Mouse (Mus musculus): ENCODE results near the gene Cabin1.

DNA sequence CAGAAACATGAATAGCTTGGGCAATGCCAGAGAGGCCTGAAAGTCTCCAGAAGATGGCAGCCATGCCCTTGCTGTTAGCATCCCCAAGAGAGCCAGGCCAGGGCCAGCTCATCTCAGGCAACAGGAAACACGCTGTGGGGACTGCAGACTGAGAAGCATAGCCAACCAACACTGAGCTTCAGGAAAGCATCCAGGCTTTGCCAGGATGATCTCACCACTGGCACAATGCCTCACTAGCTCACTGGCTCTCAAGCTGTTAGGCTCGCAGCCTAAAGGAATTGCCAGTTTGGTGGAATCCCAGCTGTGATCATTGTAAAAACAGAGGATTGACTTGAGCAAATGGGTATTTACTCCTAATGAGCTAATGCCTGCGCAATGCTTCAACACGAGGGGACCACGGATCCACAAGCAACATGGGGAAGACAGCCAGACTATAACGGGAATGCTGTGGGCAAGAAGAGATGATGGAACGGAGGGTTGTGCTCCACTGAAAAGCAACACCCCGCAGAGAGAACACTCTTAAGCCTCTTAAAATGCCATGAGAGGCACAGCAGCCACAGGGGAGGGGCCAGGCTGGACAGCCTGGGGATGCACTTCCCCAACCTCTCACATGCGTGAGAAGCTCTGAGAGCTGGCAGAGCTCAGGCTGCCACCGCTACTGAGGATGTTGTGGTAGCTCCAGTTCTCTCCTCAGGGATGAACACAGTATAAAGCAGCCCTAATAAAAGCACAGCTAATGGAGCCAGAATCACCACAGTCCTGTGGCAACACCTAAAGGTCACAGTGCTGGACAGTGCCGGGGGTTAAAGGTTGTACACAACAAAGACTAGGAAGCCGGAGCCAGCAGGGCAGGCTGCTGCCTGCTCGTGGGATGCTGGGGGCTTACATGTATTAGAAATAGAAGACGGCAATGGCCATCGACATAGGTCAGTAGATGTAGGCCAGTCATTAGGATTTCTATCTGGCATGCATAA, 59.6 kb downstream of the Cabin1 start:
- no peak for TF ChIP-seq CTCF (IDR thresholded peaks at IDR 0.05; ENCODE audit: low read depth, low read length)
- no peak for TF ChIP-seq POLR2A (IDR thresholded peaks at IDR 0.05; ENCODE audit: borderline replicate concordance, low read depth, low read length)
